Mouse (Mus musculus) frontal cortex, adult 2 months (tissue): ENCODE data around the gene Cacnb1. TPM values are rescaled to one million over a fixed set of nuclear protein-coding genes. Genes with fewer than 3 reads are reported as not detected.

Experiments used
- DNase-seq, 2 experiments: peaks; one replicate each; pipeline ENCODE4 v3.0.0; 2022; ENCODE audit warnings: low spot score in 1 of 2; ENCODE audit errors: extremely low spot score in 1 of 2
- polyA plus RNA-seq: library from polyadenylated mRNA; depleted of rRNA; stranded (reverse); fragments of >200 nt; gene quantifications from 2 replicates; pipeline ENCODE4 v1.2.3, GENCODE M21; 2012; rRNA removed

Gene Cacnb1
- 99.8 and 103 TPM in 2 replicates for polyA plus RNA-seq

DNA sequence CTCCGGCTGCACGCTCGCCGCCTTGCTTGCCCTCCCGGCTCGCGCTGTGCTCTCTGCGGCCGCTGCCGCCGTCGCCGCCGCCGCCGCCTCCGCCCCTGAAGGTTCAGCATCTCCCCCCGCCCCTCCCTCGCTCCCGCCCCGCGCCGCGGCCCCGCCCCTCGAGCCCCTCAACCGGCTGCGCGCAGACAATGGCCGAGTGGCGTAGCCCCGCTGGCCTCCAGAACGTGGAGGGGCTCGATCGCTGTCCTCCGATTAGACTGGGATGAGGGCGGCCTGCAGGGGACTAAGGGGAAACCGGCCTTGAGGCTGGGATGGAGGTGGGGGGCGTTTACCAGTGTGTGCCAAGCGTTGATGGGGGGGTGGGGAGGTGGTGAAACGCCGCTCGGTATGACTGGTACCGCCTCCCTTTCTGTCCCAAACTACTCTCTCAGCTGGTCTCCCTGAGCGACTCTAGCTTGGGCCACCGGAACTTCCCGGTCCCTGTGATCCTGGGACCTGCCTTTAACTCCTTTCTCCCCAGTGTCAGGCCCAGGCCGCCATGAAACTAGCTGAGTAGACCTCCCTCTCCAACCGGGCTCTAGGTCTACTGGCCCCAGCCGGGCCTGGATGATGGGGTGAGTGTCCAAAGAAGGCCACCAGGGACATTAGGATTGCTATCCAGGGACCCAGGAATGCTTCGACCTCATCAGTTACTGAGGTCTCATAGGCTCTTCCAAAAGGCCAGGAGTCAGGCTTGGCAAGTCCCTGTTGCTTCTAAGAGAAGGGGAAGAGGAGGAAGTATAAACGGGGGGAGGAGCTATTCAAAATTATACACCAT, at the start of gene Cacnb1:
Gene Cacnb1, minus strand, starts transcription at position 480 of the 817 bp plus-strand sequence.
- DNase-seq: no peak

DNA sequence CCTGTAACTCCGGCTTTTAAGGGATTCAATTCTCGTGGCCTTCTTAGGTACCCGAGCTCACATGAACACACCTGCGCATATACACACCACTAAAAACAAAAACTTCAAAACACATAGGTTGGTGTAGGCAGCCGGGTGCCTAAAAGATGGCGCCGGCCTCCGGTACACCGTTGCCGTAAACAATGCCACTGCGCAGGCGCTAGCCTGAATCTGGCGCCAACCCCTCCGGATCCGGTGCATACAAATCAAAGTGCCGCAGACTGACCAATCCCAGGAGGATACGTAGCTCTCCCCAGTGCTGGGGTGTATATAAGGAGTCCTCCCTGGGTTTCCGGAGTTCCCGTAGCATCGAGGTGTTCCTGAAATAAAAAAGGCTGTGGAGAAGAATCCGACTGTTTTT, 44.4 kb upstream of the Cacnb1 start:
- DNase-seq: no peak

DNA sequence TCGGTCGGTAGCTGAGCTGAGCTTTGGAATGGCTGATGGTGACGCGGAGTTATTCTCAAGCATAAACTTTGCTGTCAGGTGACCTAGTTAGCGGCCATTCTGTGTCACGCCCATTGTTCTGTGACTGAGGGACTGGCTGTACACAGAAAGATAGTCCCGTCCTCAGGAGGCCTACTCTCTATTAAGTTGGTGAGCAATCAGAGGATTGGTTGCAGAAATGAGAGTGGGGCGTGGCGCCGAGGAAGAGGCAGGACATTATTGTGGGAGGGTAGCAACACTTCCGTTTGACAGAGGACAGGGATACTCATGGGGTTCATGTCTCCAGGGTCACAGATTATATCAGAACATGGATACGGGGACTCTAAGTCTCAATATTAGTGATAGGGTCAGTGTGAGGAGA, 43.4 kb upstream of the Cacnb1 start:
- DNase-seq: no peak

DNA sequence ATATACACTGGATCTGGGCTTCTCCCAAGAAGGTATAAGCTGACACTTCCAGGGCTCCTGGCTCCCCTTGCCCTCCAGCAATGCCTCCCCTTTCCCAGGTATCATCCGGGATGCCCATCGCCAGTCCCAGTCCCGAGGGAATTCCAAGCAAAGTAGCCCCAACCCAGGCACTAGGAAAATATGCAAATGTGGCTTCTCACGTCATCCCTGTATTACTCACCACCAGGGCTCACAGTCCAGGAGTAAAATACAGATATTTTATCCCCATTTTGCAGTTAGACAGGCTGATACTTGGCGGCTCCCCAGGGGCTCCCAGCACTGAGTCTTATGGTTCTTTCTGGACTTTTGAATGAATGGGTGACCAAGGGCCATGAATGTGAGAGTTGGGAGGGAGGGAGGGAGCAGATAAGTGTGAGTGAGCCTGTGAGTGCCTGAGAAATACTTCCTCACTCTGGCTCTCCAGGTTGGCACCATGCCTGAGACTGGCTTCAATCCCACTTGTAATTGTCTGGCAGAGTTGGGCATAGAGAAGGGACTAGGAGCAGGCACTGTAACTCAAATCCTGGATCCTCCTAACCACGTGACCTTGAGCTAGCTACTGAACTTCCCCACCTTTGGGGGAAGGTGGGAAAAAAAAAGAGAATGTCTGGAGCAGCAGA, 39.2 kb upstream of the Cacnb1 start:
- DNase-seq: peak in 1 of 2 experiments; percentile 70

DNA sequence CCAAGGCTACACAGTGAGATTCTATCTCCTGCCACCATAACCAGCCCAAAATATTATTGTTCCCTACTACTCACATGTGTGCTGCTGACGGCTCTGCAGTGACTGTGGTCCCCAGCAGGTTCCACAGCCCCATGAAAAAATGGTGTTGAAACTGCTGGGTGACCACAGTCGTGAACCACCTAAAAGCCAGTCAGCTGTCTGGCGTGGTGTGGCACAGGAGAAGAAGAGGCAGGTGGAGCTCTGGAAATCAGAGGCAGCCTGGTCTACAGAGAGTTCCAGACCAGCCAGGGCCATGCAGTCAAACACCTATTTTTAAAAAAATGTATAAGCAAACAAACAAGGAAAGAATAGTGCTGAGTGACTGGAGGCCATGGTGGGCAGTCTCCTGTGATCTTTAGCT, 38.6 kb upstream of the Cacnb1 start:
- DNase-seq: no peak

DNA sequence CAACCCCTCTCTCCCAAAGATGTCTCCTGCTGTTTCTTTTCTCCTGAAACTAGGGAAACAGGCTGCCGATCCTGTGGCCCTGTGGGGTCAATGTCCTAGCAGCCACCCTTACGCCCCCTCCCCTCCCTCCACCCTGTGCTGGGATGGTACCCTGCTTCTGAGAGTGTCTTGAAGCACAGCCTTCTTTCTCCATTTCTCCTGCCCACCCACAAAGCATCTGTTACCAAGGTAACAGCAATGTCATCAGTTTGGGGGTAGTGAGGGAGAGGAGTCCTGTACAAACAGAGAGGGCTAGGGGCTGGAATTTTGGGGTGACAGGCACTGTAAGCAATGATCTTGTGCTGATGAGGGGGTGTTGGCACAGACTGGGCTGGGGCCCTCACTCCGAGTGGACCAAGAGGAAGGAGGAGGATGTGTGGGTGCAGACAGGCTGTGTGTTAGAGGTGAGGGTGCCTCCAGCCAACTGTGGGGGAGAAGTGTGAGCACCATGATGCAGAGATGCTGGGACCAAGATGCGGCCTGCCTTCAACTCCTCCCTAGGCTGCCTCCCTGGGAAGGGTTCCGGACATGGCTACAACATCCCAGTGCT, 37.4 kb upstream of the Cacnb1 start:
- DNase-seq: peak in 1 of 2 experiments; percentile 73

DNA sequence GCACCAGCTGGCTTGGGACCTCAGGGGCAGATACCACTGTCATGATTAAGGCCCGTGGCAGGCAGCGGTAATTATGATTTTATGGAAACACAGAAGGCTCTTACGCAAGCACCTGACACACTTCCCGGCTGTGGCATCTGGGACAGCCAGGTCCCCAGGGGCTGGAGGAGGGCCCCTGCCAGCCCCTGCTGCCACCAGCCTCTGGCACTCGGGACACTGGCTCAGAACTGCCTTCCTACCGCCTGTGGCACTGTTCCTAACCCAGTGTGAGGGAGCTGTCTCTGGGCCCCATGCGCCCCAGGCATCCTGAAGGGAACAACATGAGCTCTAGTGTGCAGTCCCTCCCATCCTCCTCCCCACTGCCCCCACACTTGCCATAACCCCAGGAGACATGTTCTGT, 36.8 kb upstream of the Cacnb1 start:
- no peak for DNase-seq

DNA sequence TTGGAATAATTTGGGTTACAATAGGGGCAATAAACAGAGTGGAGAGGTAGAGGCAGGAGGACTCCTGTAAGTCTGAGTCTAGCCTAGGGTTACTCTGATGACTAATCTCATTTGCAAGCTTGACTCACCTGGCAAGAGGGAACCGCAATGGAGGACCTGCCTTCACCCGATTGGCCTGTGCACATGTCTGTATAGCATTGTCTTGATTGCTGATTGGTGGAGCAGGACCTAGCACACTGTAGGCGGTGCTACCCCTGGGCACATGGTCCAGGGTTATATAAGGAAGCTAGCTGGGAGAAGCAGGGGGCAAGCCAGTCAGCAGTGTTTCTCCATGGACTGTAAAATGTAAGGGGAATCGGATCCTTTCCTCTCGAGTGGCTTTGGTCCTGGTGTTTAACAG, 35.2 kb upstream of the Cacnb1 start:
- DNase-seq: no peak

DNA sequence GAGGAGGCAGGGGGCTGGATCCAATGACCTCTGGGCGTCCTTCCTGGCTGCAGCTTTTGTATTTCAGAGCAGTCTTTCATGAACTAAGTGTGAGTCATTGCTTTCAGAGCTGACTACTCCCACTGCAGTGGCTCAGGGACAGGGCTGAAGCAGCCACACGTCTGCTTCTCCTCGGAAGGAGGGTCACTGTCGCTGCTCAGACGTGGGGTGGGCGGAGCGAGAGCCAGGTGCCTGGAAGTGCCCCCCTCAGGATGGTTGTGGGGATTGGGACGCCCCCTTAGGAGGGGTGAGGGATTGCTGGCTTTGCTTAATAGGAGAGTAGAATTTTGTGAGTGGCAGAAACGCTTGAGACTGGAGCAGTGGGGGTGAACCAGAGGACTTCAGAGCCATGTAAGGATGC, 34.6 kb upstream of the Cacnb1 start:
- DNase-seq: peak in 1 of 2 experiments; percentile 70

DNA sequence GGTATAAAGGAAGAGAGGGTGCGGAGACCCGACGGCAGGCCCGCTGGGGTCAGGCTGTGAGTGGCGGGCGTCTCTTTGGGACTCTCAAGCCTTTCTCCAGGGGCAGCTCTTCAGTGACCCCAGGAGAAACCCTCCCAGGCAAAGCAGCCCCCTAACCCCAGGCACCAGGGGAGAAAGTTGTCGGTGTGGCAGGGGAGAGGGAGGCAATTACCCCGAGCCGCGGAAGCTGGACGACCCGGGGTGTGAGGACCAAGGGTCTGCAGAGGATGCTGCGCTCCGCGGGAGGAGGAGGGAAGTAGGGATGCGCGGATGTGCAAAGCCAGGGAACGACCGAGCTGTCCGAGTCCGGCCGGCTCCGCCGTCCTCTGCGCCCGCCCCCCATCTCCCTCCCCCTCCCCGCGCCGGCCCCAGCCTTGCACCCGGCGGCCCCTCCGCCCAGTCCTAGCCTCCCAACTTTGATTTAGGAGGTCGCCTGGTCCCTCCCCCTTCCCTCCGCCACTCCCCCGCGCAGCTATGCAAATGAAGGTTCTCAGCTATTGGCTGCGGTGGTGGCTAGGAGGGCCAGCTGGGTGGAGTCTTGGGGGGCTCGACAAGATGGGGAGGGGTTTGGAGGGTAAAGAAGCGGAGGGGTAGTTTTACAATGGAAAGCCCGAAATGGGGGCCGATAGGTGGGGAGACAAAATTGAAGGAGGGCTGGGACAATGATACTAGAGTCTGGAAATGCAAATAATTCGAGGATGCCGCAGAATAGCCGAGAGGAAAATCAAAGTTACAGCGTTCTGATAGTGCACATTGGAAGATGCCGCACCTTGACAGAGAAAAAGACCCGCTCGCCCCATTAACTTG, 30.4 kb upstream of the Cacnb1 start, which contains the start of gene Stac2:
Gene Stac2, minus strand, starts transcription at position 474 of the 846 bp plus-strand sequence.
- peak in 1 of 2 experiments; percentile 68 for DNase-seq

DNA sequence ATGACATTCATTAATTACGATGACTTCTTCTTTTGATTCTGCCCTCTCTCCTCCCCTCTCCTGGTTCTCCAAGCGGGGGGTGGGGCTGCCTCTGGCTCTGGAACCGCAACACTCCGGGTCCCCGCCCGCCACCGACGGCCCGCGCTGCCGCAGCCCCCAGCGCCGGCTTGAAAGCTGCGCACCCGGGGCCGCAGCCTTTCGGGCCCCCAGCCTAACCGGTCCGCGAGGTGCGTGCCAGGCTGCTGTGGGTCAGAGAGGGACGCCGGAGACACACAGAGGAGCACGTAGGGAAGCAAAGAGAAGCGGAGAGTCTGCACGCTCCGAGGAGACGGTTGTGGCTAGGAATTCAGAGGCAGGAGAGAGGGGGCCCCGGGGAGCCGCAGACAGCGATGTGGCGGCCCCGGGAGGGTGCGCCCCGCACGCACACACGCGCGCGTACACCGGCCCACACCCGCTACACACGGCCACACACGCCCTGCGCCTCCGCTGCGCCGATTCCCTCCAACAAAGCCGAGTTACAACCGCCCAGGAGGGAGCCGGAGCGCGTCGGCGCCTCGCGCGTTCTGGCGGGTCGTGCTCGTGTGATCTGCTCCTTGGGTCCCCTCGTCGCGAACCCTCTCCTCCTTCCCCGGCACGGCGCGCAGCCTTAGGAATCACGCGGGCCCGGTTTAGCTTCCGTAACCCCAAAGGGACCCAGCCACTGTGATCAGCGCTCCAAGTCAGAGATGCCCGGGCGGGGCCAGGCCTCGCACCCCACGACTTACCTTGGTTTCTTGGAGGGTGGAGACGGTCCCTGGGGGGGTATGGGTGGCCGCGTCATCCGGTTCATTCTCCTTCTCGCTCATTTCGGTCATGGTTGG, 29.5 kb upstream of the Cacnb1 start:
- no peak for DNase-seq

DNA sequence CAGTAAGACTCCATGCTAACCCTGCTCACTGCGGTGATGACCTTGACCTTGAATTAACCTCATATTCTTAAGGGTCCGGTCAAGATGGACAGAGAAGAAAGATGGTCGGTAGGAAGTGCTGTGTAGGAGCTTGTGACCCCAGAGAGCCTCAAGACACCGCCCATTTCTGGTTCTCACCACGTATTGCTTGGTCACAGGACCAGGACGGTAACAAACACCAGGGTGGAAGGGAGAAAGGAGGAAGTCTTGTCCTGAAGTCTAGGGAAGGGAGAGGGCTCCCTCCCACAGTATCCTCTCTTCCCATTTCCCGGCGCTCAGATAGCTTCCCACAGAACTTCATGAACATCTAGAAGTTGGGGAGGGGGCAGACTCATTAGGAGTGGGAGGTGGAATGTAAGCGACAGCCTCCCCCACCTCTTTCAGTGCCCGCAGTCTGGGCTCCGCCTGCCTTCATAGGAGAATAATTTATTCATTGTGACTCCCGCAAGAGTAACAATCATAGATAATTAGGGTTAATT, 28.8 kb upstream of the Cacnb1 start:
- no peak for DNase-seq

DNA sequence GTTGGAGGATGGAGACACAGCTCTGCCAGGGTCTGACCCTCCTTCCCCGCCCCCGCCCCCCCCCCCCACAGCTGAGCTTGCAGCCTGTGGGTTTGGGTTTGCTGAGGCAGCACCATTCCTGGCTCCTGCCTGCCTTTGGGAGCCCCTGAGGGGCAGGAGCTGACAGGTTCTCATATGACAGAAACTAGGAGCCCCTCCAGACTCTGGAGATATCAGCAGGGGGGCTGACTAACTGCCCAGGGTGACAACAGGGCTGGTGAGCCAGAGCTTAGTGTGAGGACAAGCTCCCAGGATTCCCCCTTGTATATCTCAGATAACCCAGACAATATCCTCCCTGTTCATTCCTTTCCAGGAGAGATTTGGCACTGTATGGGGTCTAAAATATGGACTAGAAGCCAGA, 28.1 kb upstream of the Cacnb1 start:
- DNase-seq: no peak

DNA sequence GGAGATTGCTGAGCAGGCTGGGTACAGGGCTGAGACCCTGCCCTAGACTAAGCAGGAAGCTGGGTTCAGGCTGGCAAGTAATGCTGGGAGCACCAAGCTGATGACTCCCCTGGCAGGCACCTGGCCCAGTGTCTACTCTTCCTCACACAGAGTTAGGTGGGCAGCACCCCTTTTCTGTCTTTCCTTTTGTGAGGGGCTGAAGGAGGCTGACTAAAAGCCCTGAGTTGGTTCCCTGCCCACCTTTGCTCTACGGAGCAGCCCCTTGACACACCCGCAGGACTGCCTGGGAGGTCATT, 27.6 kb upstream of the Cacnb1 start:
- DNase-seq: no peak

DNA sequence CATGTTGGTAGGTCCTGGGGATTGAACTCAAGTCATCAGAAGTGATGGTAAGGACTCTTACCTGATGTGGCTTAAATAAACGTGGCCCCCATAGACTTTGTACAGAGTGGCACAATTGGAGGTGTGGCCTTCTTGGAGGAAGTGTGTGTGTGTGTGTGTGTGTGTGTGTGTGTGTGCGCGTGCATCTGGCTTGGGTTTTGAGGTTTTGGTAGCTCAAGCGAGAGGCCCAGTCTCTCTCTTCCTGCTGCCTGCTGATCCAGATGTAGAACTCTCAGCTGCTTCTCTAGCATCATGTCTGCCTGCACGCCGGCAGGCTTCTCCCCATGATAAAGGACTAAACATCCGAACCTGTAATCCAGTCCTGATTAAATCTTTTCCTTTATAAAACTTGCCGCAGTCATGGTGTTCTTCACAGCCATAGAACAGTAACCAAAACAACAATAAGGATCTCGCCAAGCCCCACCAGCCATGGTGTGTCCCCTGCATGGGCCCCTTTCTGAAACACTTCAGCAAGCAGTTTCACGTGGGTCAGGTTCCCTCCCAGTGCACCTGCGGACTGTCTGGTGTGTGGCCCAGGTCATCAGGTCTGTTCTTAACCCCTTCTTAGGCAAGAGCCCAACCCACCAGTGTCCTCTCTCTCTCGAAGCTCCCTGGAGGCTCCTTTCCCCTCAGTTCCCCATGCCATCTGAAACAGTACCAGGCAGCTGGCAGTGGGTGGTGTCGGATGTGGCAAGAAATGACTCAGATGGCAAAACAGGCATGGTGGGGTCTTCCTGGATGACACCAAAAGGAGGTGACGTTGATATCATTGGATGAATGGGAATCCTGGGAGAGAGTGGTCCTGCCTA, 27.1 kb upstream of the Cacnb1 start:
- no peak for DNase-seq

DNA sequence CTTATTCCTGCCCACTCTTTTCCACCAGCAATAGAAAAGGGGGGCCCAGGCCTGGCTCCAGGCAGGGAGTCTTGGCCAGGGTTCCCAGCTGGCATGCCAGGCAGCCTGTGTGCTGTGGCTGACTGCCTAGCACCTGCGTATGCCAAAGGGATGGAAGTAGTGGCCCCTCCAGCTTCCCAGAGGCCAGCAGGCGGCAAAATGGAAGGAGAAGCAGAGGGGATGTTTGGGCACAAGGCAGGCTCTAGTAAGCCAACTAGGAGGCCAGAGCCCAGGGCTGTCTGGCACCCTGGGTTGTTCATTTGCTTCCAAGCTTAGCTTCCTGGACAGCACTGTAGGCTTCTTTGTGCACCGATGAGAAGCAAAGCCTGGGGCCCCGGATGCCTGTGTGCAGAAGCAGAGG, 24.9 kb upstream of the Cacnb1 start:
- peak in 1 of 2 experiments; percentile 54 for DNase-seq

DNA sequence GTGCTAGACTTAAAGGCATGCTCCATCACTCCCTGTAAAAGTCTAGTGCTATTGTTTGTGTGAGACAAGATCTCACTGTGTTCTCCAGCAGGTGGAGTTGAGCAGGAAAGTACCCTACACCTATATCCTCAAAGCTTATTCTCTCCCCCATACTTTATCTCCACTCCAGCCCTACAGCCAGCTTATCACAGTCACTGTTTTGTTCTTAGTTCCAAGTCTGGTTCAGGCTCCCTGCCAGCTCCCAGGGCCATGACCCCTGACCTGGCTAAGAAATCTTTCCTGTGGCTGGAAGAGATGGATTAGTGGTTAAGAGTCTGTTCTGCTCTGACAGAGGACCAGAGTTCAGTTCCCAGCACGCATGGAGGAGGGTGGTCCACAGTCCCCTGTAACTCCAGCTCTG, 23.6 kb upstream of the Cacnb1 start:
- no peak for DNase-seq

DNA sequence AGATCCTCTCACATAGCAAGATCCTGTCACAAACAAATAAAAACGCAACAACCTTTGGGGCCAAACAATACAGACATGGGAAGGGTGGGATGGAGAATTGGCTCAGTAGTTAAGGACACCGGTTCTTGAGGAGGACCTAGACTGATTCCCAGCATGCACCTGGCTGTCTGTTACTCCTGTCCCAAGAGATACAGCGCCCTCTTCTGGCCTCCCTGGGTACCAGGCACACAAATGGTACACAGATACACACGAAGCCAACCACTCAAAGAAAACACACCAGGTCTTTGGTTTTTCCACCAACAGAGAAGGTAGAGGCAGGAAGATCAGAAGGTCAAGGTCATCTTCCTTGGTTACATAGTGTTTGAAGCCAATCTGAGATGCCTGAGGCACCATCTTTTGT, 22.8 kb upstream of the Cacnb1 start:
- no peak for DNase-seq

DNA sequence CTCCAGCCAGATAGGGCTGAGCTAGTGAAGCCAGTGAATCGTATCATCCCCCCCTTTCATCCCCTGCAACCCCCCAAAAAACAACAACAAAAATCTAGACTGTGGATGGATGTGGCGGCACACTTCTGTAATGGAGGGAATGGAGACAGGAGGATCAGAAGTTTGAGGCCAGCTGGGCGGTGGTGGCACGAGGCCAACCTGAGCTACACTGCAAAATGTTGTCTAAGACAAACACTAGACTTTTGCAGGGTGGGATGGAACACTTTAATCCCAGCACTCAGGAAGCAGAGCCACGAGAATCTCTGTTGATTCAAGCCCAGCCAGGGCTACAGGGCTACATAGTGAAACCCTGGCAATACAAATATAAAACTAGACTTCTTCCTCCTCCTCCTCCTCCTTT, 21.2 kb upstream of the Cacnb1 start:
- DNase-seq: no peak
